Mouse (Mus musculus): ENCODE measurements around the gene Ywhag. TPM values are rescaled to one million over a fixed set of nuclear protein-coding genes. Genes with fewer than 3 reads are reported as not detected.

Gene Ywhag
- polyA plus RNA-seq, 1 experiment from 2014 or later, result 1,054 TPM

DNA sequence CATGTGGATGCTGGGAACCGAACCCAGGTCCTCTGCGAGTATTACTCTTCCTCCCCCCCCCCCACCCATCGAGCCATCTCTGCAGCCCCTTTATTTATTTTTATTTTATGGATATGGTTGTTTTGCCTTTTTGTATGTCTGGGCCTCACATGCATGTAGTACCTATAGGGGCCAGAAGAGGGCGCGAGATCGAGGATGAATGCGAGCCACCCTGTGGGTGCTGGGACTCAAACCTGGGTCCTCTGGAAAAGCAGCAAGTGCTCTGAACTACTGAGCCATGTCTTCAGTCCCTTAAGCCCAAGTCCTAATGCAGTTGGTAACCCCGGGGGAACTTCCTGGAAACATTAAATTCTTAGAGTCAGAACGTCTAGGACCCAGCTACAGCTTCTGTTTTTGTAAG is 32.5 kb upstream of the Ywhag start:
- 72% methylated on average over 9 of the region's 9 CpGs for WGBS
- no peaks in the 10 kb centered on the region for H3K27me3 ChIP-seq (ENCODE audit: control insufficient read depth, insufficient read depth, low read depth, low read length)
- H3K4me2 ChIP-seq (ENCODE audit: low read length), result no peak overlapping the region
- H3K4me3 ChIP-seq (ENCODE audit: low read depth, low read length), result no peak overlapping the region
- no peaks in the 10 kb centered on the region for H3K36me3 ChIP-seq (ENCODE audit: control insufficient read depth, insufficient read depth, low read length)
- H3K27ac ChIP-seq (ENCODE audit: low read length), result no peak overlapping the region
- no peak for ATAC-seq
- H3K9me3 ChIP-seq (replicated peaks; ENCODE audit: control insufficient read depth, low read length, poor library complexity, severe bottlenecking), result no peaks in the 10 kb centered on the region
- peaks cover 3% of the 10 kb centered on the region; the same call in 1 of the 2 replicates for H3K4me1 ChIP-seq (ENCODE audit: control insufficient read depth, insufficient read depth, low read length)
- no peak overlapping the region for H3K9ac ChIP-seq (ENCODE audit: low read depth, low read length)

DNA sequence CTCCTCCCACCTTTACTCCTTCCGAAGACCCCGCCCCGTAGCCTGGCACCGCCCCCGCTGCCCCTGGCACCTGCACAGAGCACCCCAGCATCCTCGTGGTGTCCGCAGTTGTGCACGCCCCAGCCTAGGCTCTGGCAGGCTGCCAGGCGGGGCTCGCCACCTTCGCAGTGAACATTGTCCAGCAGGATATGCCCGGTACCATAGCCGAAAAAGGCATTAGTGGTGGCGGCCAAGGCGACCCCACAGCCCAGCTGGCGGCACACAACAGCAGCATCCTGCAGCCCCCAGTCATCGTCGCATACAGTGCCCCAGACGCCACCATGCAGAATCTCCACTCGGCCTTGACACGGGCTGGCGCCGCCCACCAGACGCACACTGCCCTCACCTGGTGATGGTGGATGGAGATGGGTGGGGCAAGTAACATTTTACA is 31.1 kb upstream of the Ywhag start:
- no peaks in the 10 kb centered on the region for H3K36me3 ChIP-seq (ENCODE audit: control insufficient read depth, insufficient read depth, low read length)
- peaks cover 5% of the 10 kb centered on the region; the same call in 1 of the 2 replicates for H3K4me1 ChIP-seq (ENCODE audit: control insufficient read depth, insufficient read depth, low read length)
- peak overlapping the region; percentile 45 for H3K4me2 ChIP-seq (ENCODE audit: low read length)
- H3K4me3 ChIP-seq (ENCODE audit: low read depth, low read length), result peak overlapping the region; percentile 26
- H3K27me3 ChIP-seq (ENCODE audit: control insufficient read depth, insufficient read depth, low read depth, low read length), result no peaks in the 10 kb centered on the region
- no peak for ATAC-seq
- peak overlapping the region; percentile 36 for H3K9ac ChIP-seq (ENCODE audit: low read depth, low read length)
- no peaks in the 10 kb centered on the region for H3K9me3 ChIP-seq (replicated peaks; ENCODE audit: control insufficient read depth, low read length, poor library complexity, severe bottlenecking)
- H3K27ac ChIP-seq (ENCODE audit: low read length), result no peak overlapping the region
- 9% methylated on average over 24 of the region's 24 CpGs for whole genome bisulfite sequencing

DNA sequence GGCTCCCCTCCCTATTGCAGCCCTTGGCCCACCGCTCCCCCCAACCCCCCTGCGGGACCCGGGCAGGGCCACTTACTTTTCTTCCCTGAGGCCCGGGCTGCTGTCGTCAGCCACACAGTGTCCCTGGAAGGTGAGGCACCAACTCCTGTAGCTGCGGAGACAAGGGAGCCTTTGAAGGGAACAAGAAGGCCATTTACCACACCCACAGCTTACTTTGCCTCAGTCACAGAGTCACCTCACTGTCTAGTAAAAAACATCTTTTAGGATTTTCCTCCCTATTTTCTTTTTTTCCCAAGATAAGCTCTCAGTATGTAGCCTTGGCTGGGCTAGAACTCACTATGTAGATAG is 28.8 kb upstream of the Ywhag start:
- Histone ChIP-seq H3K27ac (ENCODE audit: low read length) (peak overlapping the region; percentile 96), H3K9ac (ENCODE audit: low read depth, low read length) (peak overlapping the region; percentile 93), H3K4me1 (ENCODE audit: control insufficient read depth, insufficient read depth, low read length) (peaks cover 6% of the 10 kb centered on the region; the same call in 1 of the 2 replicates), H3K27me3 (ENCODE audit: control insufficient read depth, insufficient read depth, low read depth, low read length) (no peaks in the 10 kb centered on the region), H3K4me3 (ENCODE audit: low read depth, low read length) (peak overlapping the region; percentile 55), H3K4me2 (ENCODE audit: low read length) (peak overlapping the region; percentile 95), H3K9me3 (replicated peaks; ENCODE audit: control insufficient read depth, low read length, poor library complexity, severe bottlenecking) (no peaks in the 10 kb centered on the region), H3K36me3 (ENCODE audit: control insufficient read depth, insufficient read depth, low read length) (no peaks in the 10 kb centered on the region)
- ATAC-seq, result no peak
- 4% methylated on average over 6 of the region's 6 CpGs for WGBS

DNA sequence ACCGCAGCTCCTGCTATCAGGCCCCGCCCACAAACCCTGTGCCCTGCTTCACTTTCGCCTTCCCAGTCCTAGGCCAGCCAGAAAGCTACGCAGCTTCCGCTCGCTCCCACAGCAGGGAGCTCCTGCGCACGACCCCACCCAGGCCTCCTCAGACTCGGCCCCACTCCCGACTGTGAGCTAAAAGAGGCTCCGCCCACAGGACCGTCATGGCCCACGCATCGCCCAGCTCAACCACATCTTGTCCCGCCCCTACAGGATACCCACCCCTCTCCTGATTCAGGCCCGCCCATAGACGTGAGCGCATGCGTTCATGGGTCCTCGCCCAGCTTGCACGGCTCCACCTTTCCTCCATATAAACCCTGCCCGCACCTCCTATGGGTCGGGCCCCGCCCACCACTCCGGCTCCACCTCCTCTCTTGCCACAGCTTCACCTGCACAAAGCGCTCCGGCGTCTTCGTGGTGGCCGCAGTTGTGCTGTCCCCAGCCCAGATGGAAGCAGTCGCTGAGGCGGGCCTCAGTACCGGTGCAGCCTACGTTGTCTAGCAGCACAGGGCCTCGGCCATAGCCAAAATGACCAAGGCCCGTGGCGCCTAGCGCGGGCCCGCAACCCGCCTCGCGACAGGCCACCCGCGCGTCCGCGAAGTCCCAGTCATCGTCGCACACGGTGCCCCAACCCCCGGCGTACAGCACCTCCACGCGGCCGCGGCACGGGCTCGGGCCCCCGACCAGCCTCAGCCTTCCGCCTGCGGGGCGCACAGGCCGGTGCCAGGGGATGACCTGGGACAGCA is 28.3 kb upstream of the Ywhag start:
- H3K9me3 ChIP-seq (replicated peaks; ENCODE audit: control insufficient read depth, low read length, poor library complexity, severe bottlenecking), result no peaks in the 10 kb centered on the region
- peak overlapping the region; percentile 95 for H3K4me2 ChIP-seq (ENCODE audit: low read length)
- H3K36me3 ChIP-seq (ENCODE audit: control insufficient read depth, insufficient read depth, low read length), result no peaks in the 10 kb centered on the region
- peak overlapping the region; percentile 96 for H3K27ac ChIP-seq (ENCODE audit: low read length)
- H3K4me1 ChIP-seq (ENCODE audit: control insufficient read depth, insufficient read depth, low read length), result peaks cover 10% of the 10 kb centered on the region; the same call in 1 of the 2 replicates
- H3K9ac ChIP-seq (ENCODE audit: low read depth, low read length), result peak overlapping the region; percentile 93
- no peaks in the 10 kb centered on the region for H3K27me3 ChIP-seq (ENCODE audit: control insufficient read depth, insufficient read depth, low read depth, low read length)
- H3K4me3 ChIP-seq (ENCODE audit: low read depth, low read length), result peak overlapping the region; percentile 55
- WGBS, result under 1% methylated on average over 63 of the region's 64 CpGs
- ATAC-seq, result peak; percentile 96

DNA sequence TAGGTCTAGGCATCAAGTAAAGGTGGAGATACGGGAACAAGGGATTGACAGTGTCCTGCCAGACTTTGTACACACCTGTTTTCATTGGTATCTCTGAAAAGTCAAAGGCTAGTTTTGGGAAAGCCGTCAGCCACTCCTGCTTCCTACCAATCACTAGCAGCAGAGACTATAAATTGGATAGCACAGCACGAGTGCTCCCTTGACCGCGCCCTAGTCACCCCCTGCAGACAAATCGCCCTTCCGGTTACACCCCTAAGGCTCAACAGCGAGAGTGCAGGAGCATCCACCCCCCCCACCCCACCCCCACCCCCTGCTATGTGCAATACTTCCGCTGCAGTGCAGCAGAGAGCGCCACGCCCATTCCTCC is 27.7 kb upstream of the Ywhag start:
- Histone ChIP-seq H3K4me3 (ENCODE audit: low read depth, low read length) (peak overlapping the region; percentile 55), H3K9ac (ENCODE audit: low read depth, low read length) (peak overlapping the region; percentile 61), H3K36me3 (ENCODE audit: control insufficient read depth, insufficient read depth, low read length) (no peaks in the 10 kb centered on the region), H3K9me3 (replicated peaks; ENCODE audit: control insufficient read depth, low read length, poor library complexity, severe bottlenecking) (no peaks in the 10 kb centered on the region), H3K27ac (ENCODE audit: low read length) (peak overlapping the region; percentile 96), H3K27me3 (ENCODE audit: control insufficient read depth, insufficient read depth, low read depth, low read length) (no peaks in the 10 kb centered on the region), H3K4me1 (ENCODE audit: control insufficient read depth, insufficient read depth, low read length) (peaks cover 11% of the 10 kb centered on the region; the same call in 1 of the 2 replicates), H3K4me2 (ENCODE audit: low read length) (peak overlapping the region; percentile 95)
- ATAC-seq, result 0 out of 2 replicates have a peak, but pooled peaks have one; percentile 0
- 1% methylated on average over 11 of the region's 11 CpGs for WGBS

DNA sequence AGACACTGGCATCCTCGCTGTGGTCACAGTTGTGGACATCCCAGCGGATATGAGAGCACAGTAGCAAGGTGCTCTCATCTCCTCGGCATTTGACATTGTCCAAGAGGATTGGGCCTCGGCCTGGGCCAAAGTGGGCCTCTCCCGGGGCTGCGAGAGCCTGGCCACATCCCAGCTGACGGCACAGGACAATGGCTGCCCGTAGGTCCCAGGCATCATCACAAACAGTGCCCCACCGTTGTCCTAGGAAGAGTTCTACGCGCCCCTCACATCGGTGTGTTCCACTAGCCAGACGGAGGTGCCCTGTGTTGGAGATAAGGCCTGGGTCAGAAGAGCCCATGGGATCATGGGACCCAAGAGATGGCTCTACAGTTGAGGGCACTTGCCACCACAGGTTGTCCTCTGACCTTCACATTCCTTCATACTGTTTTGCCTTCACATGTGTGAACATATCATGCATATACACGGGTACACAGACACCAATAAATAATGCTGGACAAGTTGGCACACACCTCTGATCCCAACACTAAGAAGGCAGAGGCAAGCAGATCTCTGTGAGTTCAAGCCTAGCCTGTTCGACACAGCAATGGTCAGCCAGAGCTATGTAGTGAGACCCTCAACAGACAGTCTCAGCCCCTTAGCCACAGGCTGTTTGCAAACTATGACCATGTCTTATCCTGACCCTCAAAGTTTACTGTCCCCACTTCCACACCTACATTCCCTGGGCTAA is 26.7 kb upstream of the Ywhag start:
- Histone ChIP-seq H3K4me2 (ENCODE audit: low read length) (no peak overlapping the region), H3K9me3 (replicated peaks; ENCODE audit: control insufficient read depth, low read length, poor library complexity, severe bottlenecking) (no peaks in the 10 kb centered on the region)
- 97% methylated on average over 15 of the region's 15 CpGs for WGBS

DNA sequence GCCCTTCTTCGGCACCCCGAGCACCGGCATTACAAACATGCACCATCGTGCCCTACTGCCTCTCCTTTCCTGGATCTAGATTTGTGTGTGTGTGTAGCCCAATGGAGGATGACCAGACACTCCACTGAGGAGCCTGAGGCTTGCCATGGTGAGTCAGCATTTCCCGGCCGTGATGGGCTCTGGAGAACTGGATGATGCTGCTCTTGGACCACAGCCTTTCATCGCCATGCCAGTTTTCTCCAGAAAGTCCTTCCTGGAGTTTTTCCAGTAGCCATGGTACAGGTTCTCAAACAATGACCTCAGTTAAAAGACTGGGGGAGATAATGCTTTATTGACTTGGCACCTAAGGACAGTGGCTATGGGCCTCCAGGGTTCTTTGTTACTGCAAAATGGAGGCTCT is 25.5 kb upstream of the Ywhag start:
- no peaks in the 10 kb centered on the region for H3K9me3 ChIP-seq (replicated peaks; ENCODE audit: control insufficient read depth, low read length, poor library complexity, severe bottlenecking)
- no peaks in the 10 kb centered on the region for H3K27me3 ChIP-seq (ENCODE audit: control insufficient read depth, insufficient read depth, low read depth, low read length)
- H3K36me3 ChIP-seq (ENCODE audit: control insufficient read depth, insufficient read depth, low read length), result no peaks in the 10 kb centered on the region
- 94% methylated on average over 7 of the region's 7 CpGs for WGBS
- no peak for ATAC-seq
- no peak overlapping the region for H3K9ac ChIP-seq (ENCODE audit: low read depth, low read length)
- H3K4me1 ChIP-seq (ENCODE audit: control insufficient read depth, insufficient read depth, low read length), result peaks cover 17% of the 10 kb centered on the region; the same call in 1 of the 2 replicates
- no peak overlapping the region for H3K4me3 ChIP-seq (ENCODE audit: low read depth, low read length)
- H3K27ac ChIP-seq (ENCODE audit: low read length), result no peak overlapping the region
- no peak overlapping the region for H3K4me2 ChIP-seq (ENCODE audit: low read length)

More for the DNA sequence above, 26.7 kb upstream of the Ywhag start:
- Histone ChIP-seq H3K4me3 (ENCODE audit: low read depth, low read length) (no peak overlapping the region), H3K4me1 (ENCODE audit: control insufficient read depth, insufficient read depth, low read length) (peaks cover 17% of the 10 kb centered on the region; the same call in 1 of the 2 replicates), H3K9ac (ENCODE audit: low read depth, low read length) (no peak overlapping the region), H3K27ac (ENCODE audit: low read length) (peak overlapping the region; percentile 96), H3K27me3 (ENCODE audit: control insufficient read depth, insufficient read depth, low read depth, low read length) (no peaks in the 10 kb centered on the region), H3K36me3 (ENCODE audit: control insufficient read depth, insufficient read depth, low read length) (no peaks in the 10 kb centered on the region)
- ATAC-seq, result no peak

DNA sequence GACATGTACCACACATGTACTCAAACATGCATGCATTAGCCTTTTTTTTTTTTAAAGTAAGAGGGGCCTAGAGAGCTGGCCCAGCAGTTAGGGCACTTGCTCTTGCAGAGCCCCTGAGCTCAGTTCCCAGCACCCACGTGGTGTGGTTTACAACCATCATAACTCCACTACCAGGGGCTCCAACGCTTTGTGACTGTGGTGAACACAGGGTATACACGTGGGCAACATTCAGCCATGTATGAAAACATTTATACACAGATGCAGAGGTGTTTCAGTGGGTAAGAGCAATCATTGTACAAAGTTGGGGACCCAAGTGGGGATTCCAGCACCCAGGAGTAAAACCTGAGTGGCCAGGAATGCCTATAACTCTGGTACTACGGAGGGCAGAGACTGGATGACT is 24.0 kb upstream of the Ywhag start:
- 91% methylated on average over 4 of the region's 4 CpGs for WGBS

More for the DNA sequence above, 24.0 kb upstream of the Ywhag start:
- H3K4me3 ChIP-seq (ENCODE audit: low read depth, low read length), result no peak overlapping the region
- peak overlapping the region; percentile 61; the same call in 1 of the 2 replicates for H3K4me2 ChIP-seq (ENCODE audit: low read length)
- H3K36me3 ChIP-seq (ENCODE audit: control insufficient read depth, insufficient read depth, low read length), result no peaks in the 10 kb centered on the region
- H3K27ac ChIP-seq (ENCODE audit: low read length), result peak overlapping the region; percentile 87
- H3K27me3 ChIP-seq (ENCODE audit: control insufficient read depth, insufficient read depth, low read depth, low read length), result no peaks in the 10 kb centered on the region
- H3K9me3 ChIP-seq (replicated peaks; ENCODE audit: control insufficient read depth, low read length, poor library complexity, severe bottlenecking), result no peaks in the 10 kb centered on the region
- no peak overlapping the region for H3K9ac ChIP-seq (ENCODE audit: low read depth, low read length)
- peaks cover 17% of the 10 kb centered on the region; the same call in 1 of the 2 replicates for H3K4me1 ChIP-seq (ENCODE audit: control insufficient read depth, insufficient read depth, low read length)
- ATAC-seq, result no peak
